Mouse (Mus musculus): ENCODE measurements around the gene Catsper4. TPM values are rescaled to one million over a fixed set of nuclear protein-coding genes. Genes with fewer than 3 reads are reported as not detected.
"Not testable (repeated sequence)": the region's sequence is repeated elsewhere in the genome, so short reads cannot be mapped to it uniquely, and the experiment has no call there.

The Catsper4 gene
- total RNA-seq (2021): not detected
- long read RNA-seq, experiment 1: 0 reads
- long read RNA-seq, experiment 2: 0 reads

GRCm38 (mm10) chr4:134227194-134227593 lies at the start of gene Catsper4:
Gene Catsper4 (minus strand): TSS chr4:134227383.
- no peak for DNase-seq (ENCODE audit: low spot score in 2 of 2)

GRCm38 (mm10) chr4:134273417-134274345 lies 46.5 kb upstream of the Catsper4 start:
- DNase-seq (ENCODE audit: low spot score in 2 of 2): no peak

GRCm38 (mm10) chr4:134272731-134273416 lies 45.7 kb upstream of the Catsper4 start:
- DNase-seq (ENCODE audit: low spot score in 2 of 2): no peak

DNA sequence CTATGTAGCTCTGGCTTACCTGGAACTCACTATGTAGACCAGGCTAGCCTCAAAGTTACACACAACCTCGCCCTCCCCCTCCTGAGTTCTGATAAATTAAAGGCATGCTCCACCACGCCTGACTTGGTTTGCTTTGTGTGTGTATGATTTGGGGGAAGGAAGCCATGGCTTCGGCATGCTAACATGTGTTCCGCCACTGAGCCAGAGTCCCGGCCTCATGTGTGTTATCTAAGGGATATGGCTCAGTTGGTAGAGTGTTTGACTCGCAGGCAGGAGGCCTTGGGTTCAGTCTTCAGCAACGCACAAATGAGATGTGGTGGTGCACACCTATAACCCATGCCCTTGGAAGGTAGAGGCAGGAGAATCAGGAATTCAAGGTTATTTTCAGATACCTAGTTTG lies 44.8 kb upstream of the Catsper4 start:
- DNase-seq (ENCODE audit: low spot score in 2 of 2): no peak

- not testable (repeated sequence) for DNase-seq (ENCODE audit: low spot score in 2 of 2)
Measured at GRCm38 (mm10) chr4:134269622-134270021, 42.4 kb upstream of the Catsper4 start.

- no peak for DNase-seq (ENCODE audit: low spot score in 2 of 2)
Measured at GRCm38 (mm10) chr4:134268102-134268655, 41.0 kb upstream of the Catsper4 start.

GRCm38 (mm10) chr4:134265860-134266585 lies 38.8 kb upstream of the Catsper4 start:
- no peak for DNase-seq (ENCODE audit: low spot score in 2 of 2)

GRCm38 (mm10) chr4:134263191-134263590 lies 36.0 kb upstream of the Catsper4 start:
- peak in 1 of 2 experiments; percentile 50 for DNase-seq (ENCODE audit: low spot score in 2 of 2)

- DNase-seq (ENCODE audit: low spot score in 2 of 2): no peak
Measured at GRCm38 (mm10) chr4:134258354-134258753, 31.2 kb upstream of the Catsper4 start.

GRCm38 (mm10) chr4:134257198-134258009 lies 30.2 kb upstream of the Catsper4 start:
- no peak for DNase-seq (ENCODE audit: low spot score in 2 of 2)

GRCm38 (mm10) chr4:134256407-134257197 lies 29.4 kb upstream of the Catsper4 start:
- DNase-seq (ENCODE audit: low spot score in 2 of 2): no peak

DNA sequence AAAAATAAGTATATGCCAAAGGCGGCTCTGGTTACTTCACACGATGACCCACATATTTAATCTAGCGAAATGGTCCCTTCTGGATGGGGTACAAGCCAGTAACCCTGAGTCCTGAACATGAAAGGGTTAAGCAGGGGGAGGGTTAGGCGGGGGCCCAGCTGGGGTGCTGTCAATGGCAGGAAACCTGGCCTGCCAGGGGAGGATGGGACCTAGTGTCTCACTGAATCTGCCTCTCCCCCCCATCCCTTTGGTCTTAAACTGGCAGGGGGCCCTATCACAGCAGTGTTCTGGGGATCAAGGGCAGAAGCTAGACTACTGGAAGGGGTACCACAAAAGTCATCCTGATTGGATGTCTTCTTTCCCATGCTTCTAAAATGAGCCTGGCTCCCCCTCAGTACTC lies 28.7 kb upstream of the Catsper4 start:
- no peak for DNase-seq (ENCODE audit: low spot score in 2 of 2)

- no peak for DNase-seq (ENCODE audit: low spot score in 2 of 2)
Measured at GRCm38 (mm10) chr4:134254835-134255234, 27.7 kb upstream of the Catsper4 start.

DNA sequence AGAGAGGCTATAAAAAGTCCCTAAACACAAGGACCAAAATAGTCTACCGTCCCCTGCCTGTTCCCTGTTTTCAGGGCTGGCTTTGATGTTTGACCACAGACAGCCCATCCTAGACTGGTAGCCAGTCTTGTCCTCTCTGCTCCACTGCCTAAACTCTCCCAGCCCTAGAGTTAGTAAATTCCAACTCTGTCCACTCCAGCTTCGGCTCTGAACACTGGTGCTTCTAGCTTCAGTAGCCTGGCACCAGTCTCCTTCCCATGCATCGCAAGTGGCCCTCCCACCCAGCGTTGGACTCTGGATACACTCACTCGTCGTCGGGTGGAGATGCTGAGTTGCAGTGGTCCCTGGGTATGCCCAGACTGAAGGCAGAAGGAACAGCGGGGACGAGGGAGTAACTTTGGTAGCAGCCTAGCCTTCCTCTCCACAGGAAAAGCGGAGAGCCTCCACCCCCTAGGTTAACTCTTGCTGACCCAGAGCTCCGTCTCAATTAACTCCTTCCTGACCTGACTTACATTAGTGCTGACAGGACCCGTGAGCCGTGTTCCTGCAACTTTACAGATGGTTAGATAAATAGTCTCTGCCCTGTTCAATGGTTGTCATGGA lies 26.6 kb upstream of the Catsper4 start, which contains the start of gene Grrp1:
TSS of gene Grrp1 (minus strand) at position 385 of the 603 bp plus-strand sequence.
- DNase-seq (ENCODE audit: low spot score in 2 of 2): no peak

- DNase-seq (ENCODE audit: low spot score in 2 of 2): no peak
Measured at GRCm38 (mm10) chr4:134252911-134253721, 25.9 kb upstream of the Catsper4 start.

DNA sequence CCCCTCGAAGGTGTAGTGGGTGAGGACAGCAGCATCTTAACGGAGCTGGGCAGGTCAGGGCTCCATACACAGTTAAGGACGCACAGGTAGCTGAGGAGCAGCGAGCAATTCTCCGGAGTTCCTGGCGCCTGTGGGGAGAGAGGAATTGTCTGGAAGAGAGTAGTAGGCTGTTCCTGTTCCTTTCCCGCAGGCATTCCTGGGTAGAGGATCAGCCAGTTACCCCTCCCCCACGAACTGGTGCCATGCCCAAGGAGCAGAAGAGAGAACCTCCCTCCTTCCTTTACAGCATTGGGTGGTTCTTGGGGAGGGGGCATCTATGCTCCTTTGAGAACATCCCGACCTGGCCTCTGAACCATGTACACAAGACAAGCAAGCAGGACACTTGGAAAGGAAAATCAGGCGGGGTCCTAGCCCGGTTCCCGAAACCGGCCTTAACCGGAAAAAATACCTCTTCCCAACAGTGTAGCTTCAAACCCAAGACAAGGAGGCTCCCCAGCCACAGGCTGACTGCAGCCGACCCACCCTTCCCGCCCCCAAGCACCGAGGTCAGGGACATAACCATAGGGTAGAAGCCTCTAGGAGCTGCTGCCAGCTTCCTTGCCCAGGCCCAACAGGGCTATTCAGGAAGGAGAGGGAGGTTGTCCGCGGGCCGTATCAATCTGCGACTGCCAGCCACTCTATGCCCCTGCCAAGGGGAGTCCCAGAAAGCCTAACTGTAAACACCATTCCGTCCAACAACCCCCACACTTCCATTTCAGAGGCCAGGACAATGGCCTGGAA lies 25.1 kb upstream of the Catsper4 start:
- DNase-seq (ENCODE audit: low spot score in 2 of 2): no peak

Data from adrenal gland, postnatal 4 days (tissue).